Mouse (Mus musculus) hindbrain, embryonic 13.5 days (tissue): ENCODE results near the gene Rabep1. TPM values are rescaled to one million over a fixed set of nuclear protein-coding genes. Genes with fewer than 3 reads are reported as not detected.

Experiments used
- ATAC-seq: fragments of 200-750 bp; cut with Nextera tagmentation; 2 replicates; pipeline ENCODE4 v1.8.0; 2017; ENCODE audit warnings: moderate TSS enrichment; ENCODE audit not compliant: low FRiP score
- H3K27ac ChIP-seq: fragments of 300-500 bp; sonication (generic); 2 replicates; pipeline ENCODE4 v1.5.1; 2015; ENCODE audit warnings: inconsistent platforms, mild to moderate bottlenecking, moderate library complexity
- H3K27me3 ChIP-seq: fragments of 300-500 bp; sonication (generic); 2 replicates; pipeline ENCODE4 v1.6.1; 2015; ENCODE audit warnings: mild to moderate bottlenecking, inconsistent platforms
- H3K36me3 ChIP-seq: fragments of 300-500 bp; sonication (generic); 2 replicates; pipeline ENCODE4 v1.6.1; 2015; ENCODE audit warnings: mild to moderate bottlenecking, inconsistent platforms
- H3K4me1 ChIP-seq: fragments of 300-500 bp; sonication (generic); replicated peaks from 2 replicates; pipeline ENCODE4 v1.6.1; 2015; ENCODE audit warnings: inconsistent platforms
- H3K4me2 ChIP-seq: fragments of 300-500 bp; sonication (generic); 2 replicates; pipeline ENCODE4 v1.6.1; 2015; ENCODE audit warnings: inconsistent platforms, mild to moderate bottlenecking, moderate library complexity
- H3K4me3 ChIP-seq: fragments of 300-500 bp; sonication (generic); 2 replicates; pipeline ENCODE4 v1.5.1; 2015; ENCODE audit warnings: mild to moderate bottlenecking, inconsistent platforms
- H3K9ac ChIP-seq: fragments of 300-500 bp; sonication (generic); 2 replicates; pipeline ENCODE4 v1.6.1; 2015; ENCODE audit warnings: mild to moderate bottlenecking, inconsistent platforms
- H3K9me3 ChIP-seq: fragments of 300-500 bp; sonication (generic); 2 replicates; pipeline ENCODE4 v1.6.1; 2016; ENCODE audit warnings: inconsistent platforms
- WGBS: fragments of 180-500 bp; shearing (Covaris S2); methylation state at CpG from one replicate; pipeline ENCODE4 v1.1.7; 2015; 5-methylcytosine and 5-hydroxymethylcytosine counted together
- polyA plus RNA-seq: library from polyadenylated mRNA; unstranded; fragments of >200 nt; fragmentation: Nextera tagmentation; extraction: Ambion mirVana; gene quantifications from 2 replicates; pipeline ENCODE4 v1.2.1, GENCODE M21; 2015

The Rabep1 gene
- polyA plus RNA-seq, 1 experiment from 2014 or later, result 87.5 TPM

DNA sequence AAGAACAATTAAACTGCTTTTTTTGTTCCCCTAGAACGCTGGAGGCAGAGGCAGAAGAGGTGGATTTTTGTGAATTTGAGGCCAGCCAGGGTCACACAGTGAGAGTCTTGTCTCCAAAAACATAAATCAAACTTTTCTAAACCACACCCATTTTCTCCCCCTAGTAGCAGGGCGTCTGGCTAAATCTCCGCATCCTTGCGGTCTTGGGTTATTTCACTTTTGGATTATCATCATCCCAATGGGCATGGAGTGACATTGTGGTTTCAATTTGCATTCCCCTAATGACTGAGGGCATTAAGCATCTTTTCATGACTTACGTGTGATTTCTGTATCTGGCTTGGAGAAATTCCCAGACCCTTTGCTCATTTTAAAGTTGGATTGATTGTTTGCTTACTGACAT, 86.9 kb downstream of the Rabep1 start:
- H3K27ac ChIP-seq, result no peak overlapping the region
- no peaks in the 10 kb centered on the region for H3K27me3 ChIP-seq
- H3K4me3 ChIP-seq, result no peak overlapping the region
- no peak overlapping the region for H3K4me2 ChIP-seq
- no peak overlapping the region for H3K9ac ChIP-seq
- H3K9me3 ChIP-seq, result no peaks in the 10 kb centered on the region
- 90% methylated on average over 5 of the region's 5 CpGs for WGBS
- ATAC-seq, result no peak
- H3K4me1 ChIP-seq, result no peaks in the 10 kb centered on the region
- H3K36me3 ChIP-seq, result peaks cover 65% of the 10 kb centered on the region

GRCm38 (mm10) chr11:70935316-70935715, 90.7 kb downstream of the Rabep1 start:
- H3K27ac ChIP-seq, result no peak overlapping the region
- no peaks in the 10 kb centered on the region for H3K9me3 ChIP-seq
- H3K9ac ChIP-seq, result no peak overlapping the region
- no peak overlapping the region for H3K4me2 ChIP-seq
- H3K4me1 ChIP-seq, result no peaks in the 10 kb centered on the region
- H3K27me3 ChIP-seq, result no peaks in the 10 kb centered on the region
- no peak overlapping the region for H3K4me3 ChIP-seq
- peaks cover 77% of the 10 kb centered on the region for H3K36me3 ChIP-seq
- WGBS, result 90% methylated on average over 7 of the region's 7 CpGs
- ATAC-seq, result no peak

DNA sequence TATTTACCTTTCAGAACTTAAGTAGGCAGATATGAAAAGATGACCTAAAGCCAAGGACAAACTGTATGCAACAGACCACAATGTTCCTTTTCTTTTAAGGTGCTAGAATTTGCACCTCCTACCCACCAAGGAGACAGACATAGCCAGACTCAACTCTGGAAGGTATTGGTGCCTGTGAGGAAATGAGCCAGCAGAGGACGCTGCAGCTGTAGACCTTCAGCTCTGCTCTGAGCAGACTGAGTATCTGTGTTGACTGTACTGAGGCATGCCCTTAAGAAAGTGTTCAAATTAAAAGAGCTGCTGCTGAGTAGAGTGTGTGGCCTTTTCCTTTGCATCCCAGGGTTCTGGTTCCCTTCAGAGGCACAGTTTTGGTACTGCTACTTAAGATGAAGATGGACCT, 98.0 kb downstream of the Rabep1 start:
- H3K4me2 ChIP-seq, result no peak overlapping the region
- H3K9ac ChIP-seq, result no peak overlapping the region
- ATAC-seq, result no peak
- peaks cover 88% of the 10 kb centered on the region for H3K36me3 ChIP-seq
- H3K4me1 ChIP-seq, result no peaks in the 10 kb centered on the region
- H3K9me3 ChIP-seq, result no peaks in the 10 kb centered on the region
- no peaks in the 10 kb centered on the region for H3K27me3 ChIP-seq
- WGBS, result 89% methylated on average over 1 of the region's 1 CpGs
- no peak overlapping the region for H3K27ac ChIP-seq
- H3K4me3 ChIP-seq, result no peak overlapping the region

- no peaks in the 10 kb centered on the region for H3K4me1 ChIP-seq
- peaks cover 88% of the 10 kb centered on the region for H3K36me3 ChIP-seq
- H3K9ac ChIP-seq, result no peak overlapping the region
- no peak overlapping the region for H3K27ac ChIP-seq
- no peaks in the 10 kb centered on the region for H3K27me3 ChIP-seq
- ATAC-seq, result no peak
- no peak overlapping the region for H3K4me3 ChIP-seq
- 95% methylated on average over 7 of the region's 7 CpGs for WGBS
- H3K9me3 ChIP-seq, result no peaks in the 10 kb centered on the region
- no peak overlapping the region for H3K4me2 ChIP-seq
These were observed 99.1 kb downstream of the Rabep1 start for GRCm38 (mm10) chr11:70943651-70944050.

- Histone ChIP-seq H3K4me1 (no peaks in the 10 kb centered on the region), H3K27ac (no peak overlapping the region), H3K27me3 (no peaks in the 10 kb centered on the region), H3K4me2 (no peak overlapping the region), H3K9me3 (no peaks in the 10 kb centered on the region), H3K4me3 (no peak overlapping the region), H3K36me3 (peaks cover 88% of the 10 kb centered on the region), H3K9ac (no peak overlapping the region)
- WGBS, result 93% methylated on average over 4 of the region's 4 CpGs
- ATAC-seq, result no peak
These were observed 100.6 kb downstream of the Rabep1 start for GRCm38 (mm10) chr11:70944935-70945817.

- no peaks in the 10 kb centered on the region for H3K27me3 ChIP-seq
- H3K27ac ChIP-seq, result no peak overlapping the region
These were observed 110.1 kb downstream of the Rabep1 start for GRCm38 (mm10) chr11:70954711-70955110.

GRCm38 (mm10) chr11:70960786-70961554, 116.4 kb downstream of the Rabep1 start:
- 92% methylated on average over 5 of the region's 5 CpGs for WGBS
- Histone ChIP-seq H3K27ac (no peak overlapping the region), H3K4me1 (no peaks in the 10 kb centered on the region), H3K36me3 (peaks cover 92% of the 10 kb centered on the region), H3K9ac (no peak overlapping the region), H3K4me3 (no peak overlapping the region), H3K9me3 (no peaks in the 10 kb centered on the region), H3K4me2 (no peak overlapping the region), H3K27me3 (no peaks in the 10 kb centered on the region)
- no peak for ATAC-seq

More at GRCm38 (mm10) chr11:70954711-70955110, 110.1 kb downstream of the Rabep1 start:
- Histone ChIP-seq H3K4me1 (no peaks in the 10 kb centered on the region), H3K4me2 (no peak overlapping the region), H3K36me3 (peaks cover 92% of the 10 kb centered on the region), H3K4me3 (no peak overlapping the region), H3K9me3 (no peaks in the 10 kb centered on the region), H3K9ac (no peak overlapping the region)
- no peak for ATAC-seq
- WGBS, result 90% methylated on average over 4 of the region's 4 CpGs

DNA sequence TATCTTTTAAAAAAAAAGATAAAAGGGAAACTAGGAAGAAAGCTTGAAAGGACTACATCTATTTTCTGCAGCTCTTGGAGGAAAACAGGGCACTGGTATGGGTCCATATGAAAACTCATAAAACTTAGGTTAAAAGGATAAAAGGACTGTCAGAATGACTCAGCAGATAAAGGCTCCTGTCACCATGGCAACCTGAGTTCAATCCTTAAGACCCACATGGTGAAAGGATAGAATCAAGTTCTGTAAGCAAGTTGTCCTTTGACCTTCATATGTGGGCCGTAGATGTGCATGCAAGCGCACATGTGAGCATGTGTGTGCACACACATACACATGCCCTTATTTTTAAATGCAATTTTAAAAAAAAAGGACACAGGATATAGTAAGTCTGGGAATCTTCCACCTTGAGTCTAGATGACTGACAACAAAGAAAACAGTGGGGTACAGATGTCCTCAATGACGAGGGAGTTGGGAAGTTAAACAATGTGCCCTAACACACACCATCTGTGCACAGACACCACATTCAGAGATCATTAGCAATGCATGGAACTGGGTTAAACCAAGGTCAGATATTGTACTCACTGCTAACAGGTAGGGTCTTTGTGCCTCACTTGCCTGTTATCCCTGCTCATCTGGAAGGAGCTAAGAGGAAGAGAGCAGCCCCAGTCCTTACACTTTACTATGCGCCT, 119.8 kb downstream of the Rabep1 start:
- Histone ChIP-seq H3K27ac (no peak overlapping the region), H3K4me2 (no peak overlapping the region), H3K36me3 (peaks cover 68% of the 10 kb centered on the region), H3K4me1 (peaks cover 17% of the 10 kb centered on the region), H3K4me3 (no peak overlapping the region), H3K27me3 (no peaks in the 10 kb centered on the region), H3K9me3 (no peaks in the 10 kb centered on the region), H3K9ac (no peak overlapping the region)
- WGBS, result 73% methylated on average over 4 of the region's 4 CpGs
- no peak for ATAC-seq

- H3K9me3 ChIP-seq, result no peaks in the 10 kb centered on the region
- ATAC-seq, result peak; percentile 17; the same call in 1 of the 2 replicates
- H3K4me1 ChIP-seq, result peaks cover 24% of the 10 kb centered on the region
- H3K27me3 ChIP-seq, result no peaks in the 10 kb centered on the region
- H3K9ac ChIP-seq, result peak overlapping the region; percentile 93
- H3K27ac ChIP-seq, result peak overlapping the region; percentile 95
- 1% methylated on average over 25 of the region's 25 CpGs for WGBS
- H3K36me3 ChIP-seq, result peaks cover 39% of the 10 kb centered on the region
- peak overlapping the region; percentile 85 for H3K4me2 ChIP-seq
- peak overlapping the region; percentile 87 for H3K4me3 ChIP-seq
These were observed 124.8 kb downstream of the Rabep1 start for GRCm38 (mm10) chr11:70969271-70969794.

DNA sequence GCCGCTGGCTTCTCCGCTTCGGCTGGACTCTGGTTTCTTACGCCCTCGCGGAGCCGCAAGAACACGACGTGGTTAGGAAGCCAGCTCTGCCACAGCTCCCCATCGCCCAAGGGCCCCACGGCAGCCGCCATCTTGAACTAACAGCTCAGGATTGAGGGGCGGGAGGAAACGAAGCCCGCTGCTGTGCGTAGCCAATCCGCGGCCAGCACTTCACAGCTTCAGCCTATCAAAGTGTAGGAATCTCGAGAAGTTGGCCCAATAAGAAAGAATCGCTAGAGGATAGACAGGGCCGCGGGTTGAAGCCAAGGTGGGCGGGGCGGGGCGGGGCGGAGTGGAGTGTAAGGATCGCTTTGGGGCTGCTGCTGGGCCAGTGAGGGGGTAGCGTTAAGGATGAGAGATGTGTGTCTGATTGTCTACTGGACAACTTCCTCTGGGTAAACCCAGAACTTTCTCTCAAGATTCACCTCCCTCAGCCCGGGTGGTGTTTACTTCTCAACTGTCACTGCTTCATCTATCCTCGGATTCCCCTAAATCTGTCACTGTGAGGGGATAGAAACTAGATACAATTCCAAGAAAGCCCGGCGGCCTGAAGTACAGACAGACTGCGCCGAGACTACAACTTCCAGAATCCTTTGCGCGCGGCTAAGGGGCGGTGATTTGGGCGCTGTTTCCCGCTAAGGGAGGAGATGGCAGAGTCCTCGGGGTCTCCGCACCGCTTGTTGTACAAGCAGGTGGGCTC, 125.4 kb downstream of the Rabep1 start, which contains the start of the genes Nup88 and Rpain:
Nup88 (minus strand) TSS at position 153 of the 739 bp plus-strand sequence.
Rpain (plus strand) TSS at position 393 of the 739 bp plus-strand sequence.
- peak within 1 kb of the TSS; percentile 95 for H3K27ac ChIP-seq
- peak within 1 kb of the TSS; percentile 93 for H3K9ac ChIP-seq
- H3K4me1 ChIP-seq, result peaks cover 24% of the 10 kb centered on the region
- no peaks in the 10 kb centered on the region for H3K9me3 ChIP-seq
- H3K27me3 ChIP-seq, result no peaks in the 10 kb centered on the region
- WGBS, result under 1% methylated on average over 43 of the region's 43 CpGs
- peak; percentile 99 for ATAC-seq
- peak within 1 kb of the TSS; percentile 87 for H3K4me3 ChIP-seq
- H3K36me3 ChIP-seq, result peaks cover 39% of the 10 kb centered on the region
- H3K4me2 ChIP-seq, result peak within 1 kb of the TSS; percentile 85
